ENCODE assay signal across 7 mouse cellular contexts in the genomic region with DNA sequence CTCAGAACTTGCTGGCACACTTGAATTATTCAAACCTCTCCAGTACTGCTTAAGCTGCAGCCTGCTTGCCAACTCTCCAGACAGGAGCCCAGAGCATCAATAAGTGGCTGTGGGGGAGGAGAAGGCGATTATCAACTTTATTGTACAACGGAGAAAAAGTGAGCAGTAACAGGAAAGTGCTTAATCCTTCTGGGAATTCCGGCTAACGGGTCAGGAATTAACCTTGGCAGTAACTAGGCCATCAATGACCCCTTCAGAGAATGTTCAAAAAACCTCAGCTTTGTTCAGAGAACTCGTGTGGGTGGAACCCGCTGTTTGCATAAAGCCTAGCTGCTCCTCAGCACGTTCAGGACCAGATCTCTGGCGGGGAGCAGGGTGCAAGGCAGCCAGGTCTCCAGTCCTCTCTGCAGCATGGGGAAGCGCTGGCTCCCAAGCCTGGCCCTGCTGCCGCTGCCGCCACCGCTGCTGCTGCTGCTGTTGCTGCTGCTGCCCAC. TPM values are rescaled to one million over a fixed set of nuclear protein-coding genes. Genes with fewer than 3 reads are reported as not detected.
A peak's percentile ranks its signal among the peaks of the same experiment; 100 is the strongest.
DNase-seq lines count a peak whose midpoint lies in the region; ATAC-seq and TF ChIP-seq lines count a peak whose summit lies in the region.

No protein-coding gene starts in this region.

- H3K9me3 ChIP-seq in embryonic facial prominence, embryonic 14.5 days (ENCODE audit: control insufficient read depth, low read length), result no peaks in the 10 kb centered on the region
- no peaks in the 10 kb centered on the region for H3K9me3 ChIP-seq in liver, embryonic 11.5 days (ENCODE audit: control insufficient read depth, low read length)

- peak; percentile 18; the same call in 1 of the 2 replicates for ATAC-seq in embryonic facial prominence, embryonic 14.5 days (ENCODE audit: low read depth)
- no peak for ATAC-seq in liver, embryonic 11.5 days (replicated peaks; ENCODE audit: low FRiP score)

- H3K4me3 ChIP-seq in lung, adult 2 months (replicated peaks; ENCODE audit: extremely low read depth, low read depth, low read length), result no peak overlapping the region
- peak overlapping the region; percentile 22 for H3K4me3 ChIP-seq in embryonic facial prominence, embryonic 14.5 days (ENCODE audit: low read depth, low read length)
- no peak overlapping the region for H3K4me3 ChIP-seq in kidney, adult 2 months (ENCODE audit: insufficient read depth, low read depth, low read length)
- 0 out of 2 replicates have a peak overlapping the region, but pooled peaks have one; percentile 21 for H3K4me3 ChIP-seq in liver, embryonic 11.5 days (ENCODE audit: low read depth, low read length)

- H3K9ac ChIP-seq in embryonic facial prominence, embryonic 14.5 days (ENCODE audit: low read depth, low read length), result no peak overlapping the region
- H3K9ac ChIP-seq in liver, embryonic 11.5 days (ENCODE audit: low read depth, low read length), result no peak overlapping the region

- DNase-seq in lung, postnatal 10 days, result peak; percentile 3
- DNase-seq in lung, adult 2 months, result no peak
- peak; percentile 30 for DNase-seq in embryonic facial prominence, embryonic 14.5 days (ENCODE audit: low spot score)
- peak; percentile 63 for DNase-seq in kidney, adult 2 months
- peak; percentile 41 for DNase-seq in liver, embryonic 11.5 days (ENCODE audit: low spot score)
- peak; percentile 5 for DNase-seq in right cerebral cortex, postnatal 14 days
- DNase-seq in thymus, postnatal 4 days, result no peak

- H3K4me2 ChIP-seq in embryonic facial prominence, embryonic 14.5 days (ENCODE audit: low read depth, low read length), result peak overlapping the region; percentile 47
- H3K4me2 ChIP-seq in liver, embryonic 11.5 days, result peak overlapping the region; percentile 35

- H3K27me3 ChIP-seq in embryonic facial prominence, embryonic 14.5 days (replicated peaks; ENCODE audit: control insufficient read depth, insufficient read depth, low read length), result no peaks in the 10 kb centered on the region
- H3K27me3 ChIP-seq in kidney, adult 2 months (replicated peaks; ENCODE audit: control insufficient read depth, insufficient read depth, low read length), result no peaks in the 10 kb centered on the region
- H3K27me3 ChIP-seq in liver, embryonic 11.5 days (replicated peaks; ENCODE audit: control insufficient read depth, insufficient read depth, low read length), result no peaks in the 10 kb centered on the region

- no peak for TF ChIP-seq CTCF in lung, adult 2 months (IDR thresholded peaks at IDR 0.05; ENCODE audit: insufficient read depth, low read length)
- TF ChIP-seq CTCF in kidney, adult 2 months (conservative IDR thresholded peaks at IDR 0.05; ENCODE audit: insufficient read depth, insufficient read length, low read depth, low read length), result no peak

- H3K27ac ChIP-seq in embryonic facial prominence, embryonic 14.5 days (replicated peaks; ENCODE audit: low read depth, low read length), result no peak overlapping the region
- no peak overlapping the region for H3K27ac ChIP-seq in kidney, adult 2 months (ENCODE audit: insufficient read depth, low read depth, low read length)
- no peak overlapping the region for H3K27ac ChIP-seq in liver, embryonic 11.5 days (ENCODE audit: low read depth, low read length)

- H3K36me3 ChIP-seq in embryonic facial prominence, embryonic 14.5 days (ENCODE audit: control insufficient read depth, insufficient read depth, low read length), result no peaks in the 10 kb centered on the region
- no peaks in the 10 kb centered on the region for H3K36me3 ChIP-seq in kidney, adult 2 months (ENCODE audit: control insufficient read depth, insufficient read depth, low read length)
- no peaks in the 10 kb centered on the region for H3K36me3 ChIP-seq in liver, embryonic 11.5 days (ENCODE audit: control insufficient read depth, insufficient read depth, low read length)

- WGBS in lung, adult 2 months, result 8% methylated on average over 12 of the region's 12 CpGs
- WGBS in embryonic facial prominence, embryonic 14.5 days, result 5% methylated on average over 12 of the region's 12 CpGs
- WGBS in kidney, adult 2 months, result 5% methylated on average over 12 of the region's 12 CpGs
- WGBS in liver, embryonic 11.5 days, result 11% methylated on average over 12 of the region's 12 CpGs

- H3K4me1 ChIP-seq in lung, adult 2 months (ENCODE audit: control insufficient read depth, insufficient read depth, low read length), result no peaks in the 10 kb centered on the region
- no peaks in the 10 kb centered on the region for H3K4me1 ChIP-seq in embryonic facial prominence, embryonic 14.5 days (ENCODE audit: control insufficient read depth, insufficient read depth, low read length)
- H3K4me1 ChIP-seq in kidney, adult 2 months (ENCODE audit: control insufficient read depth, insufficient read depth, low read length), result no peaks in the 10 kb centered on the region
- no peaks in the 10 kb centered on the region for H3K4me1 ChIP-seq in liver, embryonic 11.5 days (replicated peaks; ENCODE audit: control insufficient read depth, insufficient read depth, low read length)

- no peak for TF ChIP-seq POLR2A in lung, adult 2 months (IDR thresholded peaks at IDR 0.05; ENCODE audit: borderline replicate concordance, extremely low read depth, low read depth, low read length)
- TF ChIP-seq POLR2A in kidney, adult 2 months (IDR thresholded peaks at IDR 0.05; ENCODE audit: low read depth, low read length), result no peak

RNA-seq across cellular contexts. Expression of gene A2m, which starts 0.7 kb away (rescaled TPM):
- 0.08 and 0.15 TPM in 2 replicates for polyA plus RNA-seq in lung, adult 2 months (2012; rRNA removed)
- 2.4 and 3.1 TPM in 2 replicates for polyA plus RNA-seq in embryonic facial prominence, embryonic 14.5 days (2014; fragmentation: Nextera tagmentation; extraction: Ambion mirVana)
- 0.17 and 0.38 TPM in 2 replicates for polyA plus RNA-seq in kidney, adult 2 months (2012; rRNA removed)
- 4.2 and 4.8 TPM in 2 replicates for polyA plus RNA-seq in liver, embryonic 11.5 days (2014; fragmentation: Nextera tagmentation; extraction: Ambion mirVana)

Comparison
In these comparisons a context has a peak if more than half of its experiments do, and no peak if none do; other contexts are left out.
1. DNase-seq: peak in lung, postnatal 10 days (single experiment), embryonic facial prominence, embryonic 14.5 days (single experiment), kidney, adult 2 months (single experiment), liver, embryonic 11.5 days (single experiment) and right cerebral cortex, postnatal 14 days (single experiment); none in lung, adult 2 months (single experiment) and thymus, postnatal 4 days (single experiment).
2. H3K4me3 ChIP-seq: peak in embryonic facial prominence, embryonic 14.5 days (single experiment) and liver, embryonic 11.5 days (single experiment); none in lung, adult 2 months (single experiment) and kidney, adult 2 months (single experiment).